Mouse (Mus musculus) CD8-positive naive resting alpha-beta T cell, adult 2 months (primary cell): ENCODE results near the gene Pde4c.

Experiments
- DNase-seq, 2 experiments: peaks; one replicate each; pipeline ENCODE4 v3.0.0; 2022; ENCODE audit warnings: low read depth in 2 of 2, low spot score in 2 of 2

Pde4c gene

DNA sequence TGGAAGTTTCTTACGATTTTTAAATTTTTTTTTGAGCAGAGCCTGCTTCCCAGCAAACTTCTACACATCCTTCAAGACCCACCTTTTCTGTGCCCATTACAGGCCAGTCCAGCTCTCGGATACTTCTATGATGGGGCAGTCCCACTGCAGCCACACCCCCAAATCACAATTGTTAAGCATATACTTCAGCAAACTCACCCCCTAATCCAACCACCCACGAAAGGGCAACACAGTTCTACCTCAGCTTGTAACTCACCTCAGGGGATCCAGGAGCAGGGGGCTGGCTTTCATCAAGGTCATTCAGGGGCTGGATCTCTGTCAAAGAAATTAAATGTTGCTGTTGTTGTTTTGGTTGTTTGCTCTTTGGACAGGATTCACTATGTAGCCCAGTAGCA lies 63.5 kb downstream of the Pde4c start:
- no peak for DNase-seq

DNA sequence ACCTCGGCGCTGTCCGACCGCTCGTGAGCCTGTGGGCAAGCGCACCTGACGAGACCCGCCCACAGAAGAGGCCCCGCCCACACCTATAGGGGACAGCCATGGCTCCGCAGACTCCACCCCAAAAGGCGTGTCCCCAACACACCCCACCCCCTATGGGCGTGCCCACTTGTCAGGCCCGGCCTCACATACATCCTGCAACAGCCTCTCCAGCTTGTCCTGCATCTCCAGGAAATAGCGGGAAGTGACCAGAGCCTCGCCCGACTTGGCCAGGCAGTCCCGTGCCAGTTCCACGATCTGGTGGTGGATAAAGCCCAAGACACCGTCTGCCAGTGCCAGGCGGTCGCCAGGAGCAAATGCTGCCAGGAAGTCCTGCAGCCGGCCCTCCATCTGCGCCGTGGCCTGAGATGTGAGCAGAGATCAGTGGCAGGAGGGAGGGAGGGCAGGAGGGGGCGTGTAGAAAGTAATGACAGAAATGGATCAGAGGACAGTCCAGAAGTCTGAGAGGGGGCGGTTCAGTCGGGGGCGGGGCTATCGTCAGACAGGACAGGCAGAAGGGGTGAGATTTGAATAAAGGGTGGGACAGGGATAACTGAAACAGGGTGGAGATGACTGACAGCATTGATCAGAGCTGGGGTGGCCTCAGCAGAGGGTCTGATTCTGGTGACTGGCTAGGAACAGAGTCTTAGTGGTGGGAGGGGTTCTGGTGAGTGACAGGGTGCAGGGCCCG lies 64.6 kb downstream of the Pde4c start:
- no peak for DNase-seq

DNA sequence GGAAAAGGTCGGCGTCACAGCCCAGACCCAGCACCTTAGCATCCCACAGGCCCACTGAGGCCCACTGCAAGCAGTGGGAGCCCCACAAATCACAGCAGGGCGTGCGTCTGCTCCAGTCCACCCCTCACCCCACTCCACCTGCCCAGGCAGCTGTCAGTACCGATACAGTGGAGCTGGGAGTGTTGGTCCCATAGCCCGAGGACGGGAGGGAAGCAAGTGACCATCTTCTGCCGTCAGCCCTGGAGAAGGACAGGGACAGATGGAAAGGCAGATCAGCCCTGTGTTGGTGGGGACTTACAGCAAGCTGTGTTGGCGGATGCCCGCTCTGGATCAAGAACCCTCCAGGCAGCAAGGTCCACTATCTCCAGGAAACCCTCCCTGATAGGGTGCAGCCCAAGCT lies 65.5 kb downstream of the Pde4c start:
- no peak for DNase-seq

DNA sequence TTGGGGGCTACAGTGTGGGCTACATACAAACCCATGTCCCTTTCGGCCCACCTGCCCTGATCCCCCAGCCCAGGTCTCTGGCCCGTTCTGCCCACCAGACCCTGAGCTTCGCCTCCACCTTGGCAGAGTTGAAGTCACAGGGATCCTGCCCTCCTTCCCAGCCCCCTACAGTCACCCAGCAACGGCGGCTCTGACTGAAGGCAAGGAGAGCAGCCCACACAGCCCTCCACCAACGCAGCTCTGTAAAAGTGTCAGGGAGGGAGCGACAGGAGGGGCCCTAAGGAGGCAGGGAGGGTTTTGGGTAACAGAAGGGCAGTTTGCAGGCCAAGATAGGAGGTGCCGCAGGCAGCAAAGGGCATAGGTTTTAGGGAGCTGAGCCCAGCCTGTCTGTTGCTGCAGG lies 67.3 kb downstream of the Pde4c start:
- no peak for DNase-seq

DNA sequence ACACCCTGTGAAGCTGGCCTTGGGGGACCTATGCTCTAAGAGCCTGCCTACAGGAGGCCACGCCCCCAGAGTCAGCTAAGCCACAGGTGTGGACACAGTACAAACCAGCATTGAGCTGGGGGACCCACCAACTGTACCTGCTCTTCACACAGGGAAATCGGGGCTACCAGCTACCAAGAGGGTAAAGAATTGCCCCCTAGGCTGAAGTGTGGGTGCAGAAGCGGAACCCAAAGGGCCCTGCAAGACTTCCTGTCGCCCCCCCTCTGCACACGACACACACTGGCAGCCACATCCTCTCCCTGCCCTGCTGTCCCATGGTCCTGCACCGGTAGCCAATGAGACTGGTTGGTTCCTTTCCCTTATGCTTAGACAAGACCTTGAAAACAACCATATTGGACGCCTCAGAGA lies 67.8 kb downstream of the Pde4c start:
- peak; percentile 62 to 83 for DNase-seq

DNA sequence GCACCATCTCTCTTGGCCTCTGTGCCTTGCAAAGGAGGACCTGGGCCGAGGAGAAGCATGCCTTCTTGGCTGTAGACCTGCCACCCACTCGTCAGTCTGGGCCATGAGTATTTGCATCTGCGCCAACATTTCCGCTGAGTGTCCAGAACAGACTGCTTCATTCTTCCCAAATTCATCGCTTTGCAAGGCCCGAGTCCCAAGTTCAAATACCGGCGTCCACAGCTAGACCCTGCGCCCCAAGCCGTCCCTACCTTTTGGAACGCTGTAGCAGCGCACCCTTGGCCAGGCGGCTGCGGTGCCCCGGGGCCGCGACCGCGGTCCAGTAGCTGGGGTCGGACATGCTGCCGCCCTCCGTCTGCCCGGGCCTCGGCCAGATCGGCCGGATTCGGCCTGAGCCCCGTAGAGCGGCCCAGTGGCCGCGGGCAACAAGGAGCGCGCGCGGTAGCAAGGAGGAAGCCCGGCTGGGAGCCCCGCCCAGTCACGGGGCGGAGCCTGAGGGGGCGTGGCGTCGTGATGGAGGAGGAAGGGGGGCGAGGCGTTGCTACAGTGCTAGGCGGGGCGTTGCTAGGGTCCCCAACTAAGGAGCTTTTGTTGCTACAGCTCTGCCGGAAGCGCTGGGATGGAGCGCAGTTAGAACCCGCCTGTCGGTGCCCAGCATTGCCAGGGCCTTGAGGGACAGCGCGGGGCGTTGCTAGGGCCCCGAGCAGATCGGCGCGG lies 68.6 kb downstream of the Pde4c start:
- DNase-seq: peak; percentile 96 to 99

DNA sequence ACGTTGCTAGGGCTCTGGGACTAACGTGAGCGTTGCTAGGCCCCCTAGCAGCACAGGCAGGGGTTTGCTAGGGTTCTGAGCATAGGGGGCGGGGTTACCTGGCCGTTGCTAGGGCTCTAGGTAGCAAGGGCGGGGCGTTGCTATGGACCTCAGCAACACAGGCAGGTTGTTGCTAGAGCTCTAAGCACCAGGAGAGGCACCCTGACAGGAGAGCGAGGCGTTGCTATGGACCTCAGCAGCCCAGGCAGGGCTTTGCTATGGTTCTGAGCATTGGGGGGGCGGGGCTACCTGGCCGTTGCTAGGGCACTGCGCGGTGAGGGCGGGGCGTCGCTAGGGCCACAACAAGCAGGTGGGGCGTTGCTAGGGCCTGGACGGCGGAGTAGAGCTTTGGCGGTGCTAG lies 69.2 kb downstream of the Pde4c start:
- no peak for DNase-seq

DNA sequence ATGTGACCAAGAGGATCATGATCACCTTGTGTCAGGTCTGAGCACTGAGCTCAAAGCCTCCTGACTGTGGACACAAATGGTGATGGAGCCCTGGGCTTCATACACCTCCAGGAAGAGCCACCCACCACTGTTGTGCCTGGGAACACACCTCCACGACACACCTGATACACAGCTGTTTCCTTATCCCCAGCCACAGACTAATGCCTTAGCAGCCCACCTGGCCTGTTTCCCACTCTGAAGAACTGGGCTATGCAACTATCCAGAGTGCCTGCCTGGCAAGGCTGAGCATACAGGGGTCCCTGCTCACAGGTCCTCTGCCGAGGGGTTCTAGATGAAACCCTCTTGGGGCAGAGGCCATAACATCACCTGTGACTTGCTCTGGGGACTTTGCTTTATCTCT lies 70.7 kb downstream of the Pde4c start:
- DNase-seq: no peak

DNA sequence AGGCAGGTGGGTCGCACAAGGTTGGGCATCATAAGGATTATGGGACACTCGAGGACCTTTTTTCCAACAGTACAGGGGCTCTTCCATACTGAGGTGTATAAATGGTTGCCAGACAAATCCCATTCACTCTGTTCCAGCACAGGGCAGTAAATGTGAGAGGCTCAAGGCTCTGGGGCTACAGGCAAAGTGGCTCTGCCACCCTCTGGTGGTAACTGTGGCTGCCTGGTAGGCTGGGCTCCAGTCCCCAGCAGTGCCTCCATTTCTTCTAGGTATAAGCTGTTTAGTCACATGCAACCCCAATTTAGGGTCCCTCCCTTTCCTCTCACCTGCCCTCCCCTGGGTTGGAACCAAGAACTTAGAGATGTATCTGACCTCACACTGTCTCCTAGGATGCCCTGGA lies 71.8 kb downstream of the Pde4c start:
- DNase-seq: no peak

DNA sequence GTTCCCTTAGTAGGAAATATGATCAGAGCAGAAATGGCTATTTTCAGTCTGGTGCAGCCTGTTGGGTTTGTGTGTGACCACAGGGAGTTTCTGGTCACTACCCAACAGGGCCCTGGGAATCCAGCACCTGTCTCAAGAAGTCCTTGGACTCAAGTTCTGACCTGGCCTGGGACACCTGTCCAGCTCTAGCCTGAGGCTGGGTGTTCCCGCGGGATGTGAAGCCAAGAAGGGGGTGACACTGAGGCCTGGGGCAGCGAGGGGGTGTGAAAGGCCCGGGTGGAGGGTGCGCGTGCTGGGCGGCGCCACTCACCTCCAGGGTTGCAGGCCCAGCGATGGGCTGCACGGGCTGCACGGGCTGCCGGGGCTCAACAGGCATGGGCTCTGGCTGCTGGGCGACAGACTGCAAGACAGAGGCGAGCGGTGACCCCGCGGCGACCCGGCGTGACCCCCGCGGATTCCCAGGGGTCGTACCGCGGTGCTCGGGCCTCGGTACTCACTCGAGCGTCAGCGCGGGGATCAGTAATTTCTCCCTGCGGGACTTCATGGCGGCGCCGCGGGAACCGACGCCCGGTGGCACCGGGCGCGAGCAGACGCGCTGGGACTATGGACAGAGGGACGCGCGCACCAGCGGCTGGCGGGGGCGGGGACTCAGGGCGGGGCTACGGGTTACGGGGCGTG lies 73.0 kb downstream of the Pde4c start:
- no peak for DNase-seq

DNA sequence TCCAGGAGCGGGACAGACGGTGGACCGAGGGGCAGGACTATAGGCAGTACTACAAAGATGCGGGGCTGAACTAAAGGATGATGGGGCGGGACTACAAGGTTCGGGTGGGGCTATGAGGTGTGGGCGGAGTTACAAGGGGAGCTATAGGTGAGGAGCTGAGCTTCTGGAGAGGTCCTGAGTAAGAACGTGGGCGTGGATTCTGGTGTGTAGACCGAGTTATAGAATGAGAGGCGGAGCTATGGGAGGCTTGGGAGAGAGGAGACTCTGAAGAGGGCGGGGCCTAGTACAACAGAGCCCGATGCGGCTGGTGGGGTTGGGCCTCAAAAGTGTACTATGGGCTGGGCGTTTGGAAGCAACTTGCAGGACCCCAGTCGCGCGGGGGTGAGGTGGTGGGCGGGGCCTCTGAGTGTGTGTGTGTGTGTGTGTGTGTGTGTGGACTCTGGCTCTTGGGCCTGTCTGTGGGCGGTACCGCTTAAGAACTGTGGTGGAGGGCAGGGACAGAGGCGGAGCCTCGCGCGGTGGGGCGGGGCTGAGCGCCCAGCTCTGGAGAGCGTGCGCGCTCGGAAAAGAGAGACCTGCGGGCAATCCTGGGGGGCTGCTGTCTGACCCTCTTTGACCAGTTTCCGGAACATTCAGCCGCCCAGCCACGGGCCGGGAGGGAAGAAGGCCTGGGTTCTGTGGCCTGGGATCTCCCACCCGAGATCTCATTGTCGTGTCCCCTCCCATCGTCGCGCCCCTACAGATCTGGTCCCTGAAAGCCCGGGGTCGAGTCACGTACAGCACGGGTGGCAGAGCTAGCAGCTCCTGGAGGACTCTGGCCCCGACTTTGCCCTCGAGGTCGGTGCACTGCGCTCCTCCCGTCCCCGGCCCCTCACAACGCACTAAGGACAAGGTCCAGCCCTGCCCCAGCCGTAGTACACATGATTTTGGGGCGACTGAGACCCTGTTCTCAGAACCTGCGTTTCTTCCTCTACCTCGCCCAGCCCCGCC lies 73.9 kb downstream of the Pde4c start:
- peak; percentile 60 to 71 for DNase-seq

DNA sequence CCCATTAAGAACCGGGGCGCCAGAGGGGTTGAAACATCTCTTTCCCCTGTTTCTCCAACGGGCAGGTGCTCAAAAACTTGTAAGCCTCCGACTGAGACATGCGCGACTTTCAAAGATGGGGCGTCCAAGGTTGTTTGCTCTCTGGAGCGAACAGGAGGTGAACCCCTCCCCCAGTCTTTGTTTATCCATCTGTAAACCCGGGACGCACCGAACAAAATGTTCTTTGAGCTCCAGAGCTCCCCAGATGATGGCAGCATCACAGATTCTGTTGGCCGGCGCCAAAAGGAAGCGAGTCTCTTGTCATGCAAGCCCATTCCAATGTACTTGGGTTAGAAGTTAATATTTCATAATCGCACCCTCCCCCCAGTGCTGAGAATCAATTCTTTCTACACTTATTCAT lies 74.8 kb downstream of the Pde4c start:
- no peak for DNase-seq

DNA sequence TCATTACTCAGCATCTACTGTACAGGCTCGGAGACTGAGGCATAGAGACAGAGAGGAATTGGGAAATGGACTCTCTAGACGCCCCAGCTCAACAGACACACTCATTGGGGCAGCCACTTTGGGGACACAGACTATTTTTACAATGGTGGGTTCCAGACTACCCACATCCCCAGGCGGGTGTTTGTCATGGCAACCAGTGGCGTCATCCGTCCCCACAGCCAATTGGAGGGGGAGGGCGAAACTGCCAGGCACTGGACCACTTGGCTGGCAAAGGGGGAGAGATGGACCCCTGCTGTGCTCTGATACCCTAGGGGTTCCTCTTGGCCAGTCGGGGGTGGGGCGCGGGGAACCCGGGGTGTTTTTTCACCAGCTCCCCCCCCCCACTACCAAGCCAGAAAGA lies 77.1 kb downstream of the Pde4c start:
- no peak for DNase-seq
